Mouse (Mus musculus): Measurements from ENCODE around the gene Abcb9. TPM values are rescaled to one million over a fixed set of nuclear protein-coding genes. Genes with fewer than 3 reads are reported as not detected.

The Abcb9 gene
- total RNA-seq (2021) (1 to 10 TPM; 8.9 to 9.9 TPM), polyA plus RNA-seq (2012; rRNA removed) (7.8 and 10.1 TPM in 2 replicates)
- long read RNA-seq, transcript Abcb9-201 (12 exons, 3,661 nt): major isoform, 15 of 20 reads
- long read RNA-seq, partial matches to known transcripts: 2 of 20 reads
- long read RNA-seq, other reads (novel, unspliced or antisense): 2 of 20 reads

DNA sequence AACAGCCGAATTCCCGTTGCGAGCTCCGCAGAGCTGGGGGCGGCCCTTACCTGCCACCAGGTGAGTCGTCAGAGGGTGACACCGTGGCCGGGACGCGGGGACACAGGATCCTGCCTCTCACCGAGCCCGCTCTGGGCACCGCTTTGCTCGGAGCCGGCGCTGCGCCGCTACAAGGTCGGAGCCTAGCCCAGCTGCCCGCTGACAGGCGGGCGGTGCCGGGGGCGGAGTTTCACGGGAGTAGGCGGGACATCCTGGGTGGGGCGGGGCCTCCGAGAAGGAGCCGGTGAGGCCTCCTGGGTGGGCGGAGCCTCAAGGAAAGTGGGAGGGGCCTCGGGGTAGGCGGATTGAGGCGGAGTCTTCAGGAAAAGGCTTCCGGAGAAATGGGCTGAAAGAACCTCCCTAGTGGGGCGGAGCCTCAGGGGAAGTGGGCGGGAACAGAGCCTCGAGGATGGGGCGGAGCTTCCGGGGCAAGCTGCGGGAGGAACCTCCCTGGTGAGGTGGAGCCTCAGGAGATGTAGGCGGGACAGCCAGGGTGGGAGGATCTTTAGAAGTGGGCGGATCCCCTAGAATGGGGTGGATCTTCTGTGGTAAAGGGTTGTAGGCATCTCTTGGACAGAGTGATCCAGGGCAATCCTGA, at the start of gene Abcb9:
Gene Abcb9, minus strand, starts transcription at position 203 of the 637 bp plus-strand sequence.
- TF ChIP-seq EP300 (IDR thresholded peaks at IDR 0.05; ENCODE audit: insufficient read depth, low read depth, low read length) (peak; percentile 28; the same call in 1 of the 2 replicates), POLR2A (IDR thresholded peaks at IDR 0.05; ENCODE audit: insufficient read depth, low read depth, low read length) (peak; percentile 86), CTCF (IDR thresholded peaks at IDR 0.05) (no peak)
- Histone ChIP-seq H3K27me3 (ENCODE audit: control insufficient read depth, insufficient read depth, low read length) (no peaks in the 10 kb centered on the region), H3K4me3 (peak within 1 kb of the TSS; percentile 71), H3K79me2 (replicated peaks; ENCODE audit: control insufficient read depth, insufficient read depth, low read length) (no peaks in the 10 kb centered on the region), H3K9ac (ENCODE audit: low read depth, low read length) (peak within 1 kb of the TSS; percentile 86), H3K4me1 (ENCODE audit: control insufficient read depth, insufficient read depth, low read length) (peaks cover 2% of the 10 kb centered on the region; the same call in 1 of the 2 replicates), H3K36me3 (ENCODE audit: control insufficient read depth, insufficient read depth, low read length) (no peaks in the 10 kb centered on the region), H3K27ac (peak within 1 kb of the TSS; percentile 86)
- intact Hi-C loops (cut with DNase I): no loop called here
- 5% methylated on average over 42 of the region's 42 CpGs for WGBS
- peak; percentile 97 to 98 for DNase-seq

DNA sequence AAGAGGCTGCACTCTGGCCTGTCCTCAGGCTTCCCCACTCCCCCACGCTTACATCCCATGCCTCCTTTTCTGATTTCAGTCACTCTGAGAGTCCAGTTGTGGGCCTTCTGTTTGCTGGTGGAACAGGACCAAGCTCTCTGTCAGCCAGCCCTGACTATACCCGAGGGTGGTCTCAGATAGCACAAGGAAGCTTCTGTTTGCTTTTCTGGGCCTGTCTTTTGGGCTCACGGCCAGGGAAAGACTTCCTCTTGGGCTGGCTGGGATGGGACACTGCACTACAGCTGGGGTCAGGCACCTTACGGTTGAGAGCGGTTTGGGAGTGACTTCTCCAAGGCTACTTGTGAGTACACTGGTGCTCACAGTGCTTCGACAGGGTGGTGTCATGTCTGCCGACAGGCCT, 42.5 kb upstream of the Abcb9 start:
- Histone ChIP-seq H3K27me3 (ENCODE audit: control insufficient read depth, insufficient read depth, low read length) (no peaks in the 10 kb centered on the region), H3K36me3 (ENCODE audit: control insufficient read depth, insufficient read depth, low read length) (no peaks in the 10 kb centered on the region), H3K4me1 (ENCODE audit: control insufficient read depth, insufficient read depth, low read length) (no peaks in the 10 kb centered on the region), H3K4me3 (no peak overlapping the region), H3K9ac (ENCODE audit: low read depth, low read length) (no peak overlapping the region), H3K79me2 (replicated peaks; ENCODE audit: control insufficient read depth, insufficient read depth, low read length) (no peaks in the 10 kb centered on the region), H3K27ac (no peak overlapping the region)
- intact Hi-C loops (cut with DNase I): no loop called here
- DNase-seq: no peak
- WGBS: 51% methylated on average over 7 of the region's 7 CpGs
- no peak for TF ChIP-seq POLR2A (IDR thresholded peaks at IDR 0.05; ENCODE audit: insufficient read depth, low read depth, low read length)
- TF ChIP-seq EP300 (IDR thresholded peaks at IDR 0.05; ENCODE audit: insufficient read depth, low read depth, low read length): no peak
- TF ChIP-seq CTCF (IDR thresholded peaks at IDR 0.05): no peak

DNA sequence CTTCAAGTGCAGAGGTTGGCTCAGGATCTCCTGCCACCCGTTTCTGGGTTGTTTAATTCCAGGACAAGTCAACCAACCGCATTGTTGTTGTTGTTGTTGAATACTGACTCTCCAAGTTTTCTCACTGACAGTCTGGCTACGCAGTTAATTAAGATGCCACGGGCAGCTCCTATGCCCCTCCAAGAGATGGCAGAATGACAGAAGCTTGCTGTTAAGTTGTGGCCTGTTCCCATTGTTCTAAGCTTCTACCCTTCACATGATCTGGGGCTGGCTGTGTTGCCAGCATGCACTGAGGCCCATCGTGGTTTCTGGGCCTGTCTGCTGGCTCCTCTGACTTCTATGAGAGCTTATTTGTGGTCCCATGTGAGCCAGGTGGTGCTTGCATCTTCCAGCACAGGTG, 38.7 kb upstream of the Abcb9 start:
- WGBS: 86% methylated on average over 5 of the region's 5 CpGs
- TF ChIP-seq EP300 (IDR thresholded peaks at IDR 0.05; ENCODE audit: insufficient read depth, low read depth, low read length) (no peak), POLR2A (IDR thresholded peaks at IDR 0.05; ENCODE audit: insufficient read depth, low read depth, low read length) (no peak), CTCF (IDR thresholded peaks at IDR 0.05) (no peak)
- DNase-seq: no peak
- Histone ChIP-seq H3K36me3 (ENCODE audit: control insufficient read depth, insufficient read depth, low read length) (no peaks in the 10 kb centered on the region), H3K27me3 (ENCODE audit: control insufficient read depth, insufficient read depth, low read length) (no peaks in the 10 kb centered on the region), H3K27ac (no peak overlapping the region), H3K79me2 (replicated peaks; ENCODE audit: control insufficient read depth, insufficient read depth, low read length) (no peaks in the 10 kb centered on the region), H3K4me3 (no peak overlapping the region), H3K4me1 (ENCODE audit: control insufficient read depth, insufficient read depth, low read length) (no peaks in the 10 kb centered on the region), H3K9ac (ENCODE audit: low read depth, low read length) (no peak overlapping the region)
- intact Hi-C loops (cut with DNase I): no loop called here

DNA sequence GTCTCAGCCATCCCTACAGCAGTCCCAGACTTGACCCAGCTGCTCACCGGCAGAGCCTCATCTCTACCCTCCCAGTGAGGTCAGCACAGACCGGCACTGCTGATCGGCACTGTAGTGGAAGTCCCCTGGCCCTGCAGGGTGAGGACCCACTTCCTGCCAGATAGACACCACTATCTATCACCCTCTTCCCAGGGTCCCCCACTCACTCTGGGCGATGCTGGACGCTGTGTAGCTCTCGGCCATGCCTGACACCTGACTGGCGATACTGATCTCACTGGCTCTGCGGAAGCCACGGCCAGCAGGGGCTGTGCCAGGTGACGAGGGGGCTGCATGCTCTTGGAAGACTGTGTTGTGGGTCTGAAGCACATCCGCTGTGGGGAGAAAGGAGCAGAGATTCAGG, 29.5 kb upstream of the Abcb9 start:
- 84% methylated on average over 11 of the region's 11 CpGs for WGBS
- no peak for DNase-seq
- TF ChIP-seq CTCF (IDR thresholded peaks at IDR 0.05) (no peak), POLR2A (IDR thresholded peaks at IDR 0.05; ENCODE audit: insufficient read depth, low read depth, low read length) (no peak), EP300 (IDR thresholded peaks at IDR 0.05; ENCODE audit: insufficient read depth, low read depth, low read length) (no peak)
- Histone ChIP-seq H3K36me3 (ENCODE audit: control insufficient read depth, insufficient read depth, low read length) (no peaks in the 10 kb centered on the region), H3K4me1 (ENCODE audit: control insufficient read depth, insufficient read depth, low read length) (no peaks in the 10 kb centered on the region), H3K9ac (ENCODE audit: low read depth, low read length) (no peak overlapping the region), H3K27ac (no peak overlapping the region), H3K79me2 (replicated peaks; ENCODE audit: control insufficient read depth, insufficient read depth, low read length) (no peaks in the 10 kb centered on the region), H3K27me3 (ENCODE audit: control insufficient read depth, insufficient read depth, low read length) (no peaks in the 10 kb centered on the region), H3K4me3 (no peak overlapping the region)
- intact Hi-C loops (cut with DNase I): no loop called here

DNA sequence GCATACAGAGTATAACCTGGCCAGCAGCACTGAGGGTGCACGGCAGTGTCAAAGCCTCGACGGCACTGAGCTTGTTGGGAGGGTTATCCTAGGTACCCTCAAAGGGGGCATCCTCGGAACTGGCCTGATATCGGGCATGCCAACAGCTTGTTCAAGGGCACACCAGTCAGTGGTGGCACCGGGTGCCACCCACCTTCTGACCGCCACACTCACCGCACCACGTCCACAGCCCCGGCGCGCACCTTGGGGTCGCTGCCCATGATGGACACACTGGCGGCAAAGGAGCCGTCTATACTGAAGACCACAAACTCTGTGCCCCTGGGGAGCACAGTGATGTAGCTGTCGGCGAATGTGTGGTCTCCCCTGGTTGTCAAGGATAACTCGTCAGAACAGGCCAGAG, 26.8 kb upstream of the Abcb9 start:
- no peak overlapping the region for H3K9ac ChIP-seq (ENCODE audit: low read depth, low read length)
- intact Hi-C loops (cut with DNase I): no loop called here
- no peak overlapping the region for H3K27ac ChIP-seq
- H3K4me1 ChIP-seq (ENCODE audit: control insufficient read depth, insufficient read depth, low read length): no peaks in the 10 kb centered on the region
- no peak for DNase-seq
- WGBS: 88% methylated on average over 18 of the region's 18 CpGs
- TF ChIP-seq POLR2A (IDR thresholded peaks at IDR 0.05; ENCODE audit: insufficient read depth, low read depth, low read length) (no peak), CTCF (IDR thresholded peaks at IDR 0.05) (no peak), EP300 (IDR thresholded peaks at IDR 0.05; ENCODE audit: insufficient read depth, low read depth, low read length) (no peak)
- H3K27me3 ChIP-seq (ENCODE audit: control insufficient read depth, insufficient read depth, low read length): no peaks in the 10 kb centered on the region
- no peak overlapping the region for H3K4me3 ChIP-seq
- no peaks in the 10 kb centered on the region for H3K79me2 ChIP-seq (replicated peaks; ENCODE audit: control insufficient read depth, insufficient read depth, low read length)
- no peaks in the 10 kb centered on the region for H3K36me3 ChIP-seq (ENCODE audit: control insufficient read depth, insufficient read depth, low read length)

DNA sequence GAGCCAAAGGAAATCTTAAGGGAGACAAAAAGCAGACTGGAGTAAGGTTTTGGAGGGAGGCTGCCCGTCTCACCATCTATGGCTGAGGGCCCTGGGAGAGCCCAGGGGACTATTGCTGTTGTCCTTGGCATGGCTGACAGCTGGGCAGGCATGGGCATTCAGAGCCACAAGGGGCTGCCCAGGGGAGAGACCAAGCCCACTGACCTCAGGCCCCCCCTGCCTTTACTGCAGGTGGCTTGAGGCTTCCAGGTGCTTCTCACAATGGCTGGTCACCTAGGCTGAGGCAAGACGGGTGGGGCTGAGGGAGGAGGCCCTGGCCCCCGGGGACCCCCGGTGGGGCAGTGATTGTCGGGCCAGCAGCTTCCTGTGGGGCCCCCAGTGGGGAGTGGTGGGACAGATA, 23.6 kb upstream of the Abcb9 start:
- intact Hi-C loops (cut with DNase I): loop anchor here (10.0 kb wide), 1 partner anchor 426 kb away; the partner anchor contains the start of gene Tmed2
- 40% methylated on average over 5 of the region's 5 CpGs for WGBS
- TF ChIP-seq POLR2A (IDR thresholded peaks at IDR 0.05; ENCODE audit: insufficient read depth, low read depth, low read length) (no peak), CTCF (IDR thresholded peaks at IDR 0.05) (no peak), EP300 (IDR thresholded peaks at IDR 0.05; ENCODE audit: insufficient read depth, low read depth, low read length) (no peak)
- no peak overlapping the region for H3K4me3 ChIP-seq
- H3K27me3 ChIP-seq (ENCODE audit: control insufficient read depth, insufficient read depth, low read length): no peaks in the 10 kb centered on the region
- DNase-seq: no peak
- no peak overlapping the region for H3K27ac ChIP-seq
- no peak overlapping the region for H3K9ac ChIP-seq (ENCODE audit: low read depth, low read length)
- H3K36me3 ChIP-seq (ENCODE audit: control insufficient read depth, insufficient read depth, low read length): no peaks in the 10 kb centered on the region
- H3K4me1 ChIP-seq (ENCODE audit: control insufficient read depth, insufficient read depth, low read length): peaks cover 8% of the 10 kb centered on the region
- peaks cover 4% of the 10 kb centered on the region; the same call in 1 of the 2 replicates for H3K79me2 ChIP-seq (replicated peaks; ENCODE audit: control insufficient read depth, insufficient read depth, low read length)

Data from heart, adult 2 months (tissue).